Mouse (Mus musculus) bone marrow, adult 2 months (tissue): ENCODE measurements around the gene Bicra. TPM values are rescaled to one million over a fixed set of nuclear protein-coding genes. Genes with fewer than 3 reads are reported as not detected.

ENCODE experiments used
- H3K27ac ChIP-seq: fragments of 200-500 bp; 2 replicates; pipeline ENCODE4 v1.5.1; 2012; ENCODE audit warnings: low read depth, mild to moderate bottlenecking, control low read depth, inconsistent platforms, low read length; ENCODE audit not compliant: control insufficient read depth, poor library complexity, insufficient read depth
- H3K4me1 ChIP-seq: fragments of 200-500 bp; 2 replicates; pipeline ENCODE4 v1.6.1; 2011; ENCODE audit warnings: low read length; ENCODE audit not compliant: control insufficient read depth, insufficient read depth
- H3K4me3 ChIP-seq: fragments of 200-500 bp; replicated peaks from 2 replicates; pipeline ENCODE3; 2011; ENCODE audit warnings: mild to moderate bottlenecking, low read depth, low read length, control low read depth; ENCODE audit not compliant: control insufficient read depth
- CTCF ChIP-seq: fragments of 200-500 bp; IDR thresholded peaks from 2 replicates; pipeline ENCODE4 v1.5.1; 2011; ENCODE audit warnings: low read length, control low read depth; ENCODE audit not compliant: control insufficient read depth, insufficient read depth
- POLR2A ChIP-seq: fragments of 200-500 bp; IDR thresholded peaks from 2 replicates; pipeline ENCODE4 v1.6.1; 2011; ENCODE audit warnings: low read depth, mild to moderate bottlenecking, control low read depth, low read length, borderline replicate concordance; ENCODE audit not compliant: control insufficient read depth
- WGBS: fragments of 180-500 bp; shearing (Covaris S2); methylation state at CpG from one replicate; pipeline ENCODE4 v1.1.7; 2018; 5-methylcytosine and 5-hydroxymethylcytosine counted together
- polyA plus RNA-seq: library from polyadenylated mRNA; stranded (reverse); fragments of >200 nt; gene quantifications from 2 replicates; pipeline ENCODE4 v1.2.4, GENCODE M21; 2011; ENCODE audit warnings: low replicate concordance; ENCODE audit not compliant: missing spikeins, insufficient read depth, insufficient read length

Bicra gene
- polyA plus RNA-seq, 1 experiment, result 27.9 TPM

GRCm38 (mm10) chr7:15966489-15966888 lies 81.2 kb downstream of the Bicra start:
- Histone ChIP-seq H3K4me1 (no peaks in the 10 kb centered on the region; the same call in 1 of the 2 replicates), H3K27ac (no peak overlapping the region), H3K4me3 (no peak overlapping the region)
- TF ChIP-seq CTCF (no peak), POLR2A (no peak)
- 54% methylated on average over 3 of the region's 3 CpGs for WGBS

GRCm38 (mm10) chr7:15963798-15964652 lies 83.7 kb downstream of the Bicra start:
- no peak overlapping the region for H3K4me3 ChIP-seq
- H3K27ac ChIP-seq, result peak overlapping the region; percentile 63
- H3K4me1 ChIP-seq, result no peaks in the 10 kb centered on the region; the same call in 1 of the 2 replicates
- TF ChIP-seq CTCF (no peak), POLR2A (no peak; the same call in 1 of the 2 replicates)
- WGBS, result 63% methylated on average over 32 of the region's 32 CpGs

GRCm38 (mm10) chr7:15962311-15963288 lies 85.1 kb downstream of the Bicra start:
- no peaks in the 10 kb centered on the region; the same call in 1 of the 2 replicates for H3K4me1 ChIP-seq
- 53% methylated on average over 12 of the region's 12 CpGs for WGBS
- no peak for TF ChIP-seq CTCF
- no peak for TF ChIP-seq POLR2A
- peak overlapping the region; percentile 52 for H3K27ac ChIP-seq
- H3K4me3 ChIP-seq, result no peak overlapping the region

GRCm38 (mm10) chr7:15961798-15962197 lies 85.9 kb downstream of the Bicra start:
- TF ChIP-seq POLR2A (no peak), CTCF (no peak)
- no peaks in the 10 kb centered on the region; the same call in 1 of the 2 replicates for H3K4me1 ChIP-seq
- no peak overlapping the region for H3K4me3 ChIP-seq
- peak overlapping the region; percentile 47 for H3K27ac ChIP-seq
- WGBS, result 79% methylated on average over 7 of the region's 7 CpGs

- Histone ChIP-seq H3K27ac (no peak overlapping the region), H3K4me1 (no peaks in the 10 kb centered on the region; the same call in 1 of the 2 replicates), H3K4me3 (no peak overlapping the region)
- 52% methylated on average over 4 of the region's 4 CpGs for WGBS
- TF ChIP-seq CTCF (no peak), POLR2A (no peak)
Observed at GRCm38 (mm10) chr7:15961239-15961638, 86.5 kb downstream of the Bicra start.

GRCm38 (mm10) chr7:15960691-15961090 lies 87.0 kb downstream of the Bicra start:
- Histone ChIP-seq H3K27ac (no peak overlapping the region), H3K4me3 (no peak overlapping the region), H3K4me1 (no peaks in the 10 kb centered on the region; the same call in 1 of the 2 replicates)
- WGBS, result 70% methylated on average over 4 of the region's 4 CpGs
- TF ChIP-seq POLR2A (no peak), CTCF (no peak)

- Histone ChIP-seq H3K27ac (no peak overlapping the region), H3K4me1 (peaks cover 1% of the 10 kb centered on the region), H3K4me3 (no peak overlapping the region)
- WGBS, result 88% methylated on average over 5 of the region's 5 CpGs
- TF ChIP-seq POLR2A (no peak), CTCF (no peak)
Observed at GRCm38 (mm10) chr7:15956143-15956542, 91.6 kb downstream of the Bicra start.

GRCm38 (mm10) chr7:15955509-15955908 lies 92.2 kb downstream of the Bicra start:
- no peak overlapping the region for H3K27ac ChIP-seq
- WGBS, result 17% methylated on average over 7 of the region's 7 CpGs
- no peak overlapping the region for H3K4me3 ChIP-seq

More at GRCm38 (mm10) chr7:15955509-15955908, 92.2 kb downstream of the Bicra start:
- no peak for TF ChIP-seq POLR2A
- no peak for TF ChIP-seq CTCF
- H3K4me1 ChIP-seq, result peaks cover 1% of the 10 kb centered on the region
